Mouse (Mus musculus) olfactory bulb, adult 2 months (tissue): ENCODE measurements around the gene Rhod.

Source experiments
- CTCF ChIP-seq: fragments of 200-500 bp; IDR thresholded peaks from 2 replicates; pipeline ENCODE4 v1.5.1; 2012; ENCODE audit warnings: low read depth, mild to moderate bottlenecking, low read length, moderate library complexity; ENCODE audit not compliant: insufficient read depth
- POLR2A ChIP-seq: fragments of 200-500 bp; IDR thresholded peaks from 2 replicates; pipeline ENCODE4 v1.6.1; 2012; ENCODE audit warnings: mild to moderate bottlenecking, low read depth, low read length, moderate library complexity; ENCODE audit not compliant: insufficient read depth

DNA sequence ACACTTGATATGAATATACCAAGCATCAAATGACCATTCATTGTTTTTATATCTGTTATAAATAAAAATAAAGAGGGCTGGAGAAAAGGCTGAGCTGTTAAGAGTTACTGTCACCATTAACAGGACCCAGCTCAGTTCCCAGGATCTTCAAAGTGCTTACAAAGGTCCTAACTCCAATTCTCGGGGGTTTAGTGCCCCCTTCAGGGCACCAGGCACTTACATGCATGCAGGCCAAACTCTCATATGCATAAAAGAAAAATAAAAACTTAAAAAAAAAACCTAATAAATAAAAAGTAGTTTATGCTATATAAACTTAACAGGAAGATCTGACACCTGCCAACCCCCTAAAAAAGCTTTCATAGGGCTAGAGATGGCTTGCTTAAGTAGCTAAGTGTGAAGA is 54.9 kb downstream of the Rhod start:
- TF ChIP-seq POLR2A: no peak
- no peak for TF ChIP-seq CTCF
